Mouse (Mus musculus): ENCODE measurements around the gene Syngap1.

- TF ChIP-seq CTCF (IDR thresholded peaks at IDR 0.05; ENCODE audit: extremely low read depth, insufficient read depth, insufficient read length, insufficient replicate concordance) (no peak), POLR2A (IDR thresholded peaks at IDR 0.05; ENCODE audit: low read depth, low read length) (no peak)
Observed at GRCm38 (mm10) chr17:26949866-26950265, 8.8 kb downstream of the Syngap1 start.
